Mouse (Mus musculus) CH12.LX (cell line): ENCODE results near the gene Slc44a3.

Source experiments
- CTCF ChIP-seq, 2 experiments: IDR thresholded peaks in 1 of 2; conservative IDR thresholded peaks in 1 of 2; 2 replicates each; pipeline ENCODE4 v1.5.1; 2011 to 2012; ENCODE audit warnings: low read depth in 2 of 2, low read length in 2 of 2, improper control_type of control experiment in 1 of 2, inconsistent platforms in 1 of 2, mild to moderate bottlenecking in 1 of 2, moderate library complexity in 1 of 2
- EP300 ChIP-seq: IDR thresholded peaks from 2 replicates; pipeline ENCODE4 v1.6.1; 2011; ENCODE audit warnings: low read length, improper control_type of control experiment
- ETS1 ChIP-seq: conservative IDR thresholded peaks from 2 replicates; pipeline ENCODE4 v1.6.1; 2012; ENCODE audit warnings: low read depth, mild to moderate bottlenecking, inconsistent platforms, low read length, improper control_type of control experiment, moderate library complexity
- JUN ChIP-seq: IDR thresholded peaks from 2 replicates; pipeline ENCODE4 v1.6.1; 2011; ENCODE audit warnings: low read depth, mild to moderate bottlenecking, low read length, improper control_type of control experiment, moderate library complexity; ENCODE audit not compliant: insufficient read depth
- KAT2A ChIP-seq: IDR thresholded peaks from 2 replicates; pipeline ENCODE4 v1.6.1; 2012; ENCODE audit warnings: low read length, improper control_type of control experiment, inconsistent platforms; ENCODE audit not compliant: insufficient replicate concordance
- MAFK ChIP-seq: IDR thresholded peaks from 2 replicates; pipeline ENCODE4 v1.6.1; 2011; ENCODE audit warnings: low read length, improper control_type of control experiment; ENCODE audit not compliant: insufficient replicate concordance
- SIN3A ChIP-seq: IDR thresholded peaks from 2 replicates; pipeline ENCODE4 v1.6.1; 2012; ENCODE audit warnings: low read length, improper control_type of control experiment, inconsistent platforms
- ZC3H11A ChIP-seq: IDR thresholded peaks from 2 replicates; pipeline ENCODE4 v1.6.1; 2012; ENCODE audit warnings: low read depth, mild to moderate bottlenecking, inconsistent platforms, low read length, improper control_type of control experiment
- ZNF384 ChIP-seq: IDR thresholded peaks from 2 replicates; pipeline ENCODE4 v1.6.1; 2012; ENCODE audit warnings: low read depth, low read length, improper control_type of control experiment, inconsistent platforms

DNA sequence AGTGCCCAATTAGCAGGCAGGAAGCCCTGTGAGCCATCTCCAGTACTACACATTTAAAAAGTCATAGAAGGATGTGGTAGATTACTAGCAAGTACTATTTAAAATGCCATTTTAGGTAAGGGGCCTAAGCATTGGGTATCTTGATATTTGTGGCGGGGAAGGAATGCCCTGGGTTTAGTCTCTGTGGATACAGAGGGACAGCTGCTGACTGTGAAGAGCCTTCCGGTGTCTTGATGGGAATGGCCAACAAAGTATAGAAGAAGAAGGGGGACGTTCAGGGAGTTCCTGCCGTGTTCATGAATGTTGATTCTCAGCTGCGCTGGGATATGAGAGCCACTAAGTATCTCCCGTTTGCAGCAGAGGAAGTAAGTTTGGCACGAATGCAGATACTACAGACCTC is 95.1 kb downstream of the Slc44a3 start:
- TF ChIP-seq SIN3A: no peak
- no peak for TF ChIP-seq EP300
- TF ChIP-seq ZNF384: no peak
- TF ChIP-seq CTCF (conservative IDR thresholded peaks at IDR 0.05 in 1 of 2, IDR thresholded peaks at IDR 0.05 in 1 of 2; ENCODE audit: low read depth in 2 of 2, low read length in 2 of 2): no peak
- TF ChIP-seq JUN: no peak
- TF ChIP-seq ZC3H11A: no peak
- no peak for TF ChIP-seq KAT2A
- no peak for TF ChIP-seq ETS1
- no peak for TF ChIP-seq MAFK
